In genomic region chr12:69879172-69879665, GRCm38 (mm10) we compare ENCODE assay signal across 8 mouse cellular contexts. TPM values are rescaled to one million over a fixed set of nuclear protein-coding genes. Genes with fewer than 3 reads are reported as not detected.
DNase-seq lines count a peak whose midpoint lies in the region; ATAC-seq and TF ChIP-seq lines count a peak whose summit lies in the region.
"Had no signal": no experiment of that assay in that cellular context is flagged by ENCODE, and none has a peak within 500 bp of the region (broad histone marks: within the 10 kb centered on the region; RNA-seq: fewer than 3 reads in every experiment).

No protein-coding gene starts in this region.

- peak; percentile 57; the same call in 1 of the 2 replicates for ATAC-seq in hindbrain, embryonic 15.5 days (ENCODE audit: low FRiP score, low read depth)
- no peak for ATAC-seq in liver, postnatal 0 days

- no peak for TF ChIP-seq POLR2A in ES-Bruce4 (IDR thresholded peaks at IDR 0.05; ENCODE audit: insufficient read depth, low read length)

- H3K9ac ChIP-seq in ES-Bruce4 (ENCODE audit: low read depth, poor library complexity, severe bottlenecking) = no peak overlapping the region
- no peak overlapping the region for H3K9ac ChIP-seq in hindbrain, embryonic 15.5 days
- no peak overlapping the region for H3K9ac ChIP-seq in liver, postnatal 0 days (replicated peaks)

- no peaks in the 10 kb centered on the region for H3K36me3 ChIP-seq in ES-Bruce4 (ENCODE audit: control insufficient read depth, insufficient read depth, low read length, poor library complexity, severe bottlenecking)
- H3K36me3 ChIP-seq in hindbrain, embryonic 15.5 days = no peaks in the 10 kb centered on the region
- no peaks in the 10 kb centered on the region for H3K36me3 ChIP-seq in liver, postnatal 0 days (replicated peaks; ENCODE audit: insufficient read depth, low read length)

- H3K27me3 ChIP-seq in ES-Bruce4 (ENCODE audit: control insufficient read depth, insufficient read depth, low read length, poor library complexity, severe bottlenecking) = no peaks in the 10 kb centered on the region
- H3K27me3 ChIP-seq in hindbrain, embryonic 15.5 days = no peaks in the 10 kb centered on the region
- no peaks in the 10 kb centered on the region for H3K27me3 ChIP-seq in liver, postnatal 0 days (ENCODE audit: insufficient read depth, low read length)
- H3K27me3 ChIP-seq: megakaryocyte, embryonic 14.5 days had no signal

- peak; percentile 36 for DNase-seq in Muller cell, postnatal 12 days (ENCODE audit: inconsistent ontology term)
- no peak for DNase-seq in liver, postnatal 0 days
- DNase-seq in ovary, postnatal 36 days (ENCODE audit: low spot score) = no peak
- no peak for DNase-seq in spleen, postnatal 36 days (ENCODE audit: low spot score in 2 of 2)
- no peak for DNase-seq in left cerebral cortex, adult 9 months (ENCODE audit: low spot score in 2 of 2)

- no peak overlapping the region for H3K4me2 ChIP-seq in hindbrain, embryonic 15.5 days
- no peak overlapping the region for H3K4me2 ChIP-seq in liver, postnatal 0 days (ENCODE audit: low read depth, low read length)

- no peaks in the 10 kb centered on the region for H3K9me3 ChIP-seq in ES-Bruce4 (replicated peaks; ENCODE audit: control insufficient read depth, insufficient read depth, low read length, poor library complexity, severe bottlenecking)
- no peaks in the 10 kb centered on the region for H3K9me3 ChIP-seq in hindbrain, embryonic 15.5 days
- H3K9me3 ChIP-seq in liver, postnatal 0 days (ENCODE audit: low read length) = no peaks in the 10 kb centered on the region

- TF ChIP-seq EP300 in ES-Bruce4 (IDR thresholded peaks at IDR 0.05; ENCODE audit: insufficient read depth, low read depth, low read length) = peak; percentile 45; the same call in 1 of the 2 replicates
- TF ChIP-seq EP300 in liver, postnatal 0 days (IDR thresholded peaks at IDR 0.05; ENCODE audit: low read depth) = no peak

- 9% methylated on average over 4 of the region's 4 CpGs for WGBS in hindbrain, embryonic 15.5 days
- 48% methylated on average over 4 of the region's 4 CpGs for WGBS in liver, postnatal 0 days (ENCODE audit: insufficient replicate concordance)

- H3K4me3 ChIP-seq in ES-Bruce4 (ENCODE audit: low read depth, low read length) = no peak overlapping the region
- no peak overlapping the region for H3K4me3 ChIP-seq in hindbrain, embryonic 15.5 days
- H3K4me3 ChIP-seq in liver, postnatal 0 days (ENCODE audit: low read depth, low read length) = no peak overlapping the region
- H3K4me3 ChIP-seq: megakaryocyte, embryonic 14.5 days had no signal

- TF ChIP-seq CTCF in ES-Bruce4 (IDR thresholded peaks at IDR 0.05; ENCODE audit: low read depth, low read length) = no peak
- TF ChIP-seq CTCF in liver, postnatal 0 days (IDR thresholded peaks at IDR 0.05; ENCODE audit: low read depth) = no peak

- H3K4me1 ChIP-seq in ES-Bruce4 (ENCODE audit: control insufficient read depth, insufficient read depth, low read length) = peaks cover 2% of the 10 kb centered on the region
- H3K4me1 ChIP-seq in hindbrain, embryonic 15.5 days (replicated peaks) = peaks cover 19% of the 10 kb centered on the region
- H3K4me1 ChIP-seq in liver, postnatal 0 days (ENCODE audit: insufficient read depth) = peaks cover 13% of the 10 kb centered on the region; the same call in 1 of the 2 replicates

- H3K27ac ChIP-seq in ES-Bruce4 (ENCODE audit: insufficient read depth, low read length) = peak overlapping the region; percentile 52
- H3K27ac ChIP-seq in hindbrain, embryonic 15.5 days (replicated peaks) = no peak overlapping the region
- 0 out of 2 replicates have a peak overlapping the region, but pooled peaks have one; percentile 1 for H3K27ac ChIP-seq in liver, postnatal 0 days (ENCODE audit: low read depth)

RNA-seq across cellular contexts. Expression of gene Atl1, which starts 13.2 kb away (rescaled TPM):
- 6.1 and 10.2 TPM in 2 replicates for polyA plus RNA-seq in ES-Bruce4 (2011; ENCODE audit: insufficient read depth, insufficient read length, low read depth, missing spikeins)
- 132 and 148 TPM in 2 replicates for polyA plus RNA-seq in hindbrain, embryonic 15.5 days (2015; fragmentation: Nextera tagmentation; extraction: Ambion mirVana)
- polyA plus RNA-seq in liver, postnatal 0 days (2015; fragmentation: Nextera tagmentation; extraction: Ambion mirVana) = 1.0 and 1.1 TPM in 2 replicates

RNA-seq across cellular contexts. Expression of gene Map4k5, which starts 13.8 kb away (rescaled TPM):
- polyA plus RNA-seq in ES-Bruce4 (2011; ENCODE audit: insufficient read depth, insufficient read length, low read depth, missing spikeins) = 106 and 107 TPM in 2 replicates
- 26.5 and 26.6 TPM in 2 replicates for polyA plus RNA-seq in hindbrain, embryonic 15.5 days (2015; fragmentation: Nextera tagmentation; extraction: Ambion mirVana)
- 11.7 and 11.8 TPM in 2 replicates for polyA plus RNA-seq in liver, postnatal 0 days (2015; fragmentation: Nextera tagmentation; extraction: Ambion mirVana)

Comparison
In these comparisons a context has a peak if more than half of its experiments do, and no peak if none do; other contexts are left out.
1. RNA of gene Atl1, which starts 13.2 kb away (polyA plus RNA-seq): 132 to 148 TPM in hindbrain, embryonic 15.5 days; 6.1 to 10.2 TPM in ES-Bruce4 and 1.0 to 1.1 TPM in liver, postnatal 0 days; every median in the first group is over 10 times any median in the second.